Mouse (Mus musculus) liver, postnatal 0 days (tissue): ENCODE data around the gene Osbpl9. TPM values are rescaled to one million over a fixed set of nuclear protein-coding genes. Genes with fewer than 3 reads are reported as not detected.

Experiments used
- ATAC-seq: fragments of 200-750 bp; cut with Nextera tagmentation; 2 replicates; pipeline ENCODE4 v1.8.0; 2017; ENCODE audit warnings: mild to moderate bottlenecking, moderate library complexity
- DNase-seq: peaks from one replicate; pipeline ENCODE4 v3.0.0-alpha.2; 2016
- H3K27ac ChIP-seq: fragments of 300-500 bp; sonication (generic); 2 replicates; pipeline ENCODE4 v1.5.1; 2014; ENCODE audit warnings: antibody characterized with exemption, moderate library complexity, mild to moderate bottlenecking, low read depth
- H3K27me3 ChIP-seq: fragments of 300-500 bp; sonication (generic); 2 replicates; pipeline ENCODE4 v1.6.1; 2014; ENCODE audit warnings: low read length, control low read depth, mixed read lengths; ENCODE audit not compliant: insufficient read depth
- H3K36me3 ChIP-seq: fragments of 300-500 bp; sonication (generic); replicated peaks from 2 replicates; pipeline ENCODE4 v1.6.1; 2014; ENCODE audit warnings: mild to moderate bottlenecking, control low read depth, low read length, moderate library complexity, mixed read lengths; ENCODE audit not compliant: insufficient read depth
- H3K4me1 ChIP-seq: fragments of 300-500 bp; sonication (generic); 2 replicates; pipeline ENCODE4 v1.6.1; 2014; ENCODE audit warnings: antibody characterized with exemption, mild to moderate bottlenecking, control low read depth; ENCODE audit not compliant: insufficient read depth
- H3K4me2 ChIP-seq: fragments of 300-500 bp; sonication (generic); 2 replicates; pipeline ENCODE4 v1.6.1; 2014; ENCODE audit warnings: low read depth, mild to moderate bottlenecking, low read length, moderate library complexity, mixed read lengths
- H3K4me3 ChIP-seq: fragments of 300-500 bp; sonication (generic); 2 replicates; pipeline ENCODE4 v1.5.1; 2014; ENCODE audit warnings: low read depth, low read length
- H3K9ac ChIP-seq: fragments of 300-500 bp; sonication (generic); replicated peaks from 2 replicates; pipeline ENCODE4 v1.6.1; 2014; ENCODE audit warnings: mild to moderate bottlenecking, moderate library complexity
- H3K9me3 ChIP-seq: fragments of 300-500 bp; sonication (generic); 2 replicates; pipeline ENCODE4 v1.6.1; 2016; ENCODE audit warnings: mild to moderate bottlenecking, control low read depth, low read length, mixed read lengths
- CTCF ChIP-seq: sonication (generic); IDR thresholded peaks from 2 replicates; pipeline ENCODE4 v1.5.1; 2016; ENCODE audit warnings: antibody characterized with exemption, low read depth
- EP300 ChIP-seq: IDR thresholded peaks from 2 replicates; pipeline ENCODE4 v1.6.1; 2016; ENCODE audit warnings: antibody characterized with exemption, low read depth, mild to moderate bottlenecking
- WGBS: fragments of 180-500 bp; shearing (Covaris S2); extraction: QIAGEN DNeasy Blood & Tissue Kit; methylation state at CpG from one replicate; pipeline ENCODE4 v1.1.7; 2014; ENCODE audit not compliant: insufficient replicate concordance; 5-methylcytosine and 5-hydroxymethylcytosine counted together
- polyA plus RNA-seq: library from polyadenylated mRNA; unstranded; fragments of >200 nt; fragmentation: Nextera tagmentation; extraction: Ambion mirVana; gene quantifications from 2 replicates; pipeline ENCODE4 v1.2.1, GENCODE M21; 2015

Gene Osbpl9
- polyA plus RNA-seq, 1 experiment from 2014 or later = 28.2 TPM

GRCm38 (mm10) chr4:109238428-109239268, 36.6 kb upstream of the Osbpl9 start:
- TF ChIP-seq EP300 = no peak
- no peak for TF ChIP-seq CTCF
- Histone ChIP-seq H3K4me3 (no peak overlapping the region), H3K4me1 (no peaks in the 10 kb centered on the region), H3K36me3 (no peaks in the 10 kb centered on the region), H3K4me2 (no peak overlapping the region), H3K9me3 (no peaks in the 10 kb centered on the region), H3K9ac (no peak overlapping the region), H3K27ac (no peak overlapping the region), H3K27me3 (no peaks in the 10 kb centered on the region)
- 79% methylated on average over 24 of the region's 24 CpGs for WGBS
- ATAC-seq = no peak
- DNase-seq = no peak

- ATAC-seq (no peak), DNase-seq (no peak)
- WGBS = 72% methylated on average over 7 of the region's 7 CpGs
- H3K4me1 ChIP-seq = no peaks in the 10 kb centered on the region
- no peak for TF ChIP-seq CTCF
- no peak for TF ChIP-seq EP300
- H3K27me3 ChIP-seq = no peaks in the 10 kb centered on the region
- no peak overlapping the region for H3K9ac ChIP-seq
- H3K36me3 ChIP-seq = no peaks in the 10 kb centered on the region
- no peaks in the 10 kb centered on the region for H3K9me3 ChIP-seq
- H3K4me3 ChIP-seq = no peak overlapping the region
- no peak overlapping the region for H3K4me2 ChIP-seq
- no peak overlapping the region for H3K27ac ChIP-seq
These were observed 34.3 kb upstream of the Osbpl9 start for GRCm38 (mm10) chr4:109236186-109236879.

- no peak for DNase-seq
- Histone ChIP-seq H3K27ac (no peak overlapping the region), H3K36me3 (no peaks in the 10 kb centered on the region), H3K4me3 (no peak overlapping the region), H3K4me1 (no peaks in the 10 kb centered on the region), H3K4me2 (no peak overlapping the region), H3K27me3 (no peaks in the 10 kb centered on the region), H3K9me3 (no peaks in the 10 kb centered on the region), H3K9ac (no peak overlapping the region)
- no peak for TF ChIP-seq CTCF
- no peak for TF ChIP-seq EP300
- WGBS = 71% methylated on average over 9 of the region's 9 CpGs
- no peak for ATAC-seq
These were observed 32.8 kb upstream of the Osbpl9 start for GRCm38 (mm10) chr4:109234806-109235350.

GRCm38 (mm10) chr4:109234185-109234584, 32.1 kb upstream of the Osbpl9 start, which contains the start of gene Calr4:
TSS of gene Calr4 (plus strand) at chr4:109234485.
- Histone ChIP-seq H3K4me3 (no peak within 1 kb of the TSS), H3K36me3 (no peaks in the 10 kb centered on the region), H3K9me3 (no peaks in the 10 kb centered on the region), H3K4me1 (no peaks in the 10 kb centered on the region), H3K4me2 (no peak within 1 kb of the TSS), H3K27ac (no peak within 1 kb of the TSS), H3K9ac (no peak within 1 kb of the TSS), H3K27me3 (no peaks in the 10 kb centered on the region)
- 71% methylated on average over 2 of the region's 2 CpGs for WGBS
- TF ChIP-seq EP300 (no peak), CTCF (no peak)
- no peak for DNase-seq
- no peak for ATAC-seq

- no peak overlapping the region for H3K9ac ChIP-seq
- no peak for DNase-seq
These were observed 27.8 kb upstream of the Osbpl9 start for GRCm38 (mm10) chr4:109229766-109230279.

GRCm38 (mm10) chr4:109226071-109226470, 24.0 kb upstream of the Osbpl9 start:
- Histone ChIP-seq H3K4me3 (no peak overlapping the region), H3K9ac (no peak overlapping the region), H3K27me3 (no peaks in the 10 kb centered on the region), H3K27ac (no peak overlapping the region), H3K36me3 (no peaks in the 10 kb centered on the region), H3K9me3 (no peaks in the 10 kb centered on the region), H3K4me1 (no peaks in the 10 kb centered on the region), H3K4me2 (no peak overlapping the region)
- DNase-seq = no peak
- 43% methylated on average over 5 of the region's 5 CpGs for WGBS
- ATAC-seq = no peak
- TF ChIP-seq EP300 = no peak
- TF ChIP-seq CTCF = no peak

More at GRCm38 (mm10) chr4:109229766-109230279, 27.8 kb upstream of the Osbpl9 start:
- ATAC-seq = no peak
- H3K27ac ChIP-seq = no peak overlapping the region
- TF ChIP-seq EP300 = no peak
- no peak for TF ChIP-seq CTCF
- H3K9me3 ChIP-seq = no peaks in the 10 kb centered on the region
- no peaks in the 10 kb centered on the region for H3K27me3 ChIP-seq
- no peak overlapping the region for H3K4me3 ChIP-seq
- no peaks in the 10 kb centered on the region for H3K36me3 ChIP-seq
- H3K4me2 ChIP-seq = no peak overlapping the region
- 40% methylated on average over 7 of the region's 7 CpGs for WGBS
- H3K4me1 ChIP-seq = no peaks in the 10 kb centered on the region
